Mouse (Mus musculus): Measurements from ENCODE around the gene Gm20662. TPM values are rescaled to one million over a fixed set of nuclear protein-coding genes. Genes with fewer than 3 reads are reported as not detected.

The Gm20662 gene
- polyA plus RNA-seq, 1 experiment from 2014 or later = 0.59 TPM

DNA sequence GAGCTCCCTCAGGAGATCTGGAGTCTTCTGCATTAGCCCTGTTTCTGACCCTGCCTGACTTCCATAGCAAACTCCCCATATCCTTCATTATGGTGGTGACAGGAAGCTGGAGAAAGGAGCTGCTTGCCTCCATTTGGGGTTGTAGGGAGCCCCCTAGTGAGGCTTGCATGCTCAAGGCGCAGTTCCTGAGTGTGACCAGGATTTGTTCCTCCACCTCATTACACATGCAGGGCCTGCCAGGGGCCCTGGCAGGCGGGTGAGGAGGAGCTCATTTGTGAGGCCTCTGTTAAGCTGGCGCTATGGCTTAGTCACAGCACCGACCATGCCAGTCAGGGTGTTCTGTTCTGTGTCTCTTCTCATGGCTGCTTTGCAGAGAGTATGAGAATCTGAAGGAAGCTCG is 34.3 kb upstream of the Gm20662 start:
- Histone ChIP-seq H3K4me2 (peak overlapping the region; percentile 37), H3K27ac (replicated peaks) (peak overlapping the region; percentile 70), H3K9ac (replicated peaks) (no peak overlapping the region), H3K36me3 (peaks cover 5% of the 10 kb centered on the region; the same call in 1 of the 2 replicates), H3K9me3 (replicated peaks) (no peaks in the 10 kb centered on the region), H3K27me3 (replicated peaks) (no peaks in the 10 kb centered on the region), H3K4me1 (peaks cover 17% of the 10 kb centered on the region), H3K4me3 (replicated peaks) (no peak overlapping the region)
- 54% methylated on average over 5 of the region's 5 CpGs for WGBS
- peak; percentile 60 for ATAC-seq (ENCODE audit: low FRiP score)

DNA sequence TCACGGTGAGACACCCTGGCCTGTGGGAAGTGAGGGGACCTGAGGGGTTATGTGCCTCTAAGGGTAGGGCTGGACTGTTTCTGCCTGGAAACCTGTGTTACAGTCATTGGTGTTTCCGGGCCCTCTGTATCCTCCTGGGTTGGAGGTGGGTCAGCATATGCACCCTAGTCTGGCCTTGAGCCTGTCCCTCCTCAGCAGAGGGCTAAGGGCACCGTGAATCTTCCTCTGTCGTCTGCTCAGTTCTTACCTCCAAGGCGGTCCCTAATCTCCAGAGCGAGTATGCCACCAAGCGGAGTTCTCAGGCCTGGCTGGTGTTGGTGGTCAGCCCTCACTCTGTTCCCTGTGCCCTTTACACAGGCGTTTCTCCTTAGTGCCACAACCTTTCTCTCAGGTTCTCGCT is 33.2 kb upstream of the Gm20662 start:
- peaks cover 2% of the 10 kb centered on the region; the same call in 1 of the 2 replicates for H3K36me3 ChIP-seq
- no peak overlapping the region for H3K9ac ChIP-seq (replicated peaks)
- no peak overlapping the region for H3K4me3 ChIP-seq (replicated peaks)
- no peak overlapping the region for H3K27ac ChIP-seq (replicated peaks)
- ATAC-seq (ENCODE audit: low FRiP score) = no peak
- H3K27me3 ChIP-seq (replicated peaks) = no peaks in the 10 kb centered on the region
- no peaks in the 10 kb centered on the region for H3K9me3 ChIP-seq (replicated peaks)
- WGBS = 92% methylated on average over 9 of the region's 9 CpGs
- H3K4me2 ChIP-seq = no peak overlapping the region
- H3K4me1 ChIP-seq = peaks cover 17% of the 10 kb centered on the region

DNA sequence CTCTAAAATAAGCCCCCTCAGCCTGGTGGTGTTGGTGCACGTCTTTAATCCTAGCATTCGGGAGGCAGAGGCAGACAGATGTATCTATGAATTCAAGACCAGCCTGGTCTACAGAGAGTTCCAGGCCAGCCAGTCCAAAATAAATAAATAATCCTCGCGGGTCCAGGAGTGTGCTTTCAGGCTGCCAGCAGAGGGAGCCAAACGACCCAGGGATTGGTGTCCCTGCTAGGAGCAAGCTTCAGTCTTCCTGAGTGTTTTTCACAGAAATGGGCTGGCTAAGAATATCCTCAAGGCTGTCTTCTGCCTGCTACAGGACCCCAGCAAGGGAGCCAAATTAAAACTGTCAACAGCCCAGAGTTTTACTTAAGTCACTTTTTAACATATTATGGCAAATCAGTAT is 32.4 kb upstream of the Gm20662 start:
- Histone ChIP-seq H3K27ac (replicated peaks) (no peak overlapping the region), H3K4me2 (no peak overlapping the region), H3K4me1 (peaks cover 17% of the 10 kb centered on the region), H3K9ac (replicated peaks) (no peak overlapping the region), H3K4me3 (replicated peaks) (no peak overlapping the region), H3K27me3 (replicated peaks) (no peaks in the 10 kb centered on the region), H3K36me3 (peaks cover 2% of the 10 kb centered on the region; the same call in 1 of the 2 replicates), H3K9me3 (replicated peaks) (no peaks in the 10 kb centered on the region)
- 29% methylated on average over 5 of the region's 5 CpGs for WGBS
- peak; percentile 67; the same call in 1 of the 2 replicates for ATAC-seq (ENCODE audit: low FRiP score)

DNA sequence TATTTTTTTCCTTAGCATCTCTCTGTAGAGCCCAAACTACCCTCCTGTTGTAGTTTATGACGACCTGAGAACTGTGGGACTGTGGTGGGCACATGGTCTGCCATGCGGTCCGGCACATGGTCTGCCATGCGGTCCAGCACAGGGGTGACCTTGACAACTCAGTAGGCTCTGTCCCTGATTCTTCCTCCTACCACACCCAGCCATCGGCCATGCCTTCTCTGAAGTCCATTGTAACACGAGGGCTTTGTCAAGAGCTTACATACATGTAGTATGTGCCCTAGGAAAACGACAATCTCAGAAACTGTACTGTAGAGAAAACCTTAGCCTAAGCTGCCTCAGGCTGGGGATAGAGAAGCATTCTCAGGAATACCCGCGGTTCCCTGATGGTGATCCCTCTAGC is 31.5 kb upstream of the Gm20662 start:
- Histone ChIP-seq H3K36me3 (no peaks in the 10 kb centered on the region), H3K4me2 (no peak overlapping the region), H3K27me3 (replicated peaks) (no peaks in the 10 kb centered on the region), H3K9me3 (replicated peaks) (no peaks in the 10 kb centered on the region), H3K4me1 (peaks cover 17% of the 10 kb centered on the region), H3K4me3 (replicated peaks) (no peak overlapping the region), H3K27ac (replicated peaks) (no peak overlapping the region), H3K9ac (replicated peaks) (no peak overlapping the region)
- no peak for ATAC-seq (ENCODE audit: low FRiP score)
- 95% methylated on average over 9 of the region's 9 CpGs for WGBS

DNA sequence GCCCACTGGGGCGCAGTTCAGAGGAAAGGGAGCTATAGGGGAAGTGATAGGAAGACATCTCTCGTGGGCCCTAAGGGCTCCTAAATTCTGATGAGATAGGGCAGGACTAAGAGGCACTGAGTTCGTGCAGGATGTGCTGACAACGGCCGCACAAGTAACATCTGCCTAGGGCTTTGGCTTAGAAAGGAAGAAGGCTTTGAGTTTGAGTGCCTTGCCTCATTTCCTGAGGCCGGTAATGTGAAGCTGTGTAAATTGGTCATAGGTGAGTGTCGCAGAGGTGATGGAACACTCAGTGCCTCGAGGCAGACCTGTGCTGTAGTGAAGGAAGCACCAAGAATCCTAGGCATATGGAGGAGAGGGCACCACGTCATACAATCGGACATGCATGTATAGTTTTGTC is 29.5 kb upstream of the Gm20662 start:
- no peak for ATAC-seq (ENCODE audit: low FRiP score)
- H3K4me2 ChIP-seq = no peak overlapping the region
- no peak overlapping the region for H3K4me3 ChIP-seq (replicated peaks)
- H3K36me3 ChIP-seq = no peaks in the 10 kb centered on the region
- H3K27me3 ChIP-seq (replicated peaks) = no peaks in the 10 kb centered on the region
- no peak overlapping the region for H3K9ac ChIP-seq (replicated peaks)
- WGBS = 91% methylated on average over 10 of the region's 10 CpGs
- H3K4me1 ChIP-seq = peaks cover 7% of the 10 kb centered on the region
- no peak overlapping the region for H3K27ac ChIP-seq (replicated peaks)
- no peaks in the 10 kb centered on the region for H3K9me3 ChIP-seq (replicated peaks)

DNA sequence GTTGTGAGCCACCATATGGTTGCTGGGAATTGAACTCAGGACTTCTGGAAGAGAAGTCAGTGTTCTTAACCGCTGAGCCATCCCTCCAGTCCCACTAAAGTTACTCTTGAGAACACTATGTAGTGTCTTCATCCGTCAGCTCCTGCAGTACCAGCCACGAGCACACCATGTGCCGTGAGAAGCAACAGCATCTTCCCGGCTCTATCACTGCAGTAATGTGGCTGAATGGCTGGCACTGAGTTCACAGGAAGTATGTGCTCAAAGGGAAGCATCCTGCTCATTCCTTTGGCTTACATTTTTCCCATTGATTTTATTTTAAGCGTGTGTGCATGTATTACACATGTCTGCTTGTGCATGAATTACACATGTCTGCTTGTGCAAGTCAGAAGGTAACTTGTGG is 28.7 kb upstream of the Gm20662 start:
- Histone ChIP-seq H3K27ac (replicated peaks) (no peak overlapping the region), H3K9ac (replicated peaks) (no peak overlapping the region)
- no peak for ATAC-seq (ENCODE audit: low FRiP score)

DNA sequence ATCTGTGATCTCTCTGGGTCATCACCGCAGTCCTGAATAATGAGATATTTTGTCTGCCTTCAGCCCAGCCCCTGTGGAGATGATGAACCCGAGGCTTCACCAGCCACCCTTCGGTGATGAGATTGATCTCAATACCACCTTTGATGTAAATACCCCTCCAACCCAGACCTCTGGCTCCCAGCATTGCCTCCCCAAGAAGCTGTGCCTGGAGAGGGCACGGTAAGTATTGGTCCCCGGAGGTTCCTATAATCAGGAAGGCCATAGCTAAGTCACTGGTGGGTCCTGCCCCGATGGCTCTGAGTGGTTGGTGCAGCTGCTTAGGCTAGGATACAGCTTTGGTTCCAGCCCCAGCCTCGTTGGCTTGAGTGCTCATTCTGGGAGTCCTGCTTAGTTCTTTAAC is 27.6 kb upstream of the Gm20662 start:
- H3K4me3 ChIP-seq (replicated peaks) = no peak overlapping the region
- no peaks in the 10 kb centered on the region for H3K9me3 ChIP-seq (replicated peaks)
- H3K4me1 ChIP-seq = no peaks in the 10 kb centered on the region
- no peak overlapping the region for H3K27ac ChIP-seq (replicated peaks)
- H3K36me3 ChIP-seq = no peaks in the 10 kb centered on the region
- no peaks in the 10 kb centered on the region for H3K27me3 ChIP-seq (replicated peaks)
- ATAC-seq (ENCODE audit: low FRiP score) = no peak
- WGBS = 94% methylated on average over 7 of the region's 7 CpGs
- no peak overlapping the region for H3K9ac ChIP-seq (replicated peaks)
- H3K4me2 ChIP-seq = no peak overlapping the region

More for the DNA sequence above, 28.7 kb upstream of the Gm20662 start:
- 89% methylated on average over 6 of the region's 6 CpGs for WGBS
- H3K27me3 ChIP-seq (replicated peaks) = no peaks in the 10 kb centered on the region
- no peaks in the 10 kb centered on the region for H3K9me3 ChIP-seq (replicated peaks)
- H3K4me3 ChIP-seq (replicated peaks) = no peak overlapping the region
- no peaks in the 10 kb centered on the region for H3K36me3 ChIP-seq
- H3K4me1 ChIP-seq = no peaks in the 10 kb centered on the region
- no peak overlapping the region for H3K4me2 ChIP-seq

DNA sequence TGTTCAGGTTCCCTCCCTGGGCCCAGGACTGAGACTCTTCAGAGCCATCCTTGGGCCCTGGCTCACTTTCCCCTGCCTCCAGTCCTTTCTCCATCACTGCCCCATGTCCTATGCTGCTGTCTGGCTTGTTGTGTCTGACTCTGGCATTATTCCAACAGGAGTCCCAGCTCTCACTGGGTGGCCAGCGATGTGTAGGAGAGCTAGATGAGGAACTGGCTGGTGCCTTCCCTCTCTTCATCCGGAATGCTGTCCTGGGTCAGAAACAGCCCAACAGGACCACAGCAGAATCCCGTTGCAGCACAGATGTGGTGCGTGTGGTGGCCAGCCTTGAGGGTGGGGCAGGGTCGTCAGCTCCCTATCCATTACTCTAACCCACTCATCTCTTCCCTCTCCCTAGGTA is 25.8 kb upstream of the Gm20662 start:
- Histone ChIP-seq H3K36me3 (no peaks in the 10 kb centered on the region), H3K4me1 (no peaks in the 10 kb centered on the region), H3K4me3 (replicated peaks) (no peak overlapping the region), H3K27ac (replicated peaks) (no peak overlapping the region), H3K27me3 (replicated peaks) (no peaks in the 10 kb centered on the region), H3K4me2 (no peak overlapping the region), H3K9ac (replicated peaks) (no peak overlapping the region), H3K9me3 (replicated peaks) (no peaks in the 10 kb centered on the region)
- WGBS = 89% methylated on average over 5 of the region's 5 CpGs
- no peak for ATAC-seq (ENCODE audit: low FRiP score)

DNA sequence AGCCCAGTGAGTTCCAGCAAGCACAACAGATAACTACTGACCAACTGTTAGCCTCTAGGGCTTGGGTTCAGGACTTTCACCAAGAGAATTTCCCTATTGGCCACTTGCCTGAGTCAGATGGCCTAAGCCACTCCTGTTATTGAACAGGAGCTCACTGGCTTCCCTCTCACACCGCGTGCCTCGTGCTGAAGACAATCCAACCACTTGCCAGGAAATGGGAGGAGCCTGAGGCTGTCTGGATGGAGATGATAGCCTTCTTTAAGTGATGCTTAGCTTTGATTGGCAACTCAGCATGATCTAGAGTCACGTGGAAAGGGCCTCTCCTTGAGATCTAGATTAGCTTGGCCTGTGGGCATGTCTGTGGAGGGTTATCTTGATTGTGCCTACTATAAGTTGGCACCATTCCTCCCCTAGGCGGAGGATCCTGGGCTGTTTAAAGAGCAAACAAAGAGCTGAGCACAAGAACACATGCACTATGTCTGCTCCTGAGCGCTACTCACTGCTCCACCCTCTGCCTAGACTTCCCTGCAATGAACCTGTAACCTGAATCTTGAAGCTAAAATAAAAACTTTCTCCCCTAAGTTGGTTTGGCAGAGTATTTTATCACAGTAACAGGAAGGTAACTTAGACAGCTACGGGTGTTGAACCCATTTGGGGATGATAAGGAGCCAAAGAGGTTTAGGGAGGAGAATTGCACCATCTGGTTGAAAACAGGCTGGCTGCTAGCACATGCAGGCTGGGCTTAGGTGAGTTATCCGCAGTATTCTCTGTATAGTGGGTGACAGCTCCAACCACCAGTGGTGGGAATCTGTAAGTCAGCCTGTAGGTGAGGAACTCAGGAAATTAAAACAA is 24.2 kb upstream of the Gm20662 start:
- Histone ChIP-seq H3K4me3 (replicated peaks) (no peak overlapping the region), H3K4me2 (no peak overlapping the region), H3K27ac (replicated peaks) (no peak overlapping the region), H3K9me3 (replicated peaks) (no peaks in the 10 kb centered on the region), H3K36me3 (no peaks in the 10 kb centered on the region), H3K27me3 (replicated peaks) (no peaks in the 10 kb centered on the region), H3K4me1 (no peaks in the 10 kb centered on the region), H3K9ac (replicated peaks) (no peak overlapping the region)
- WGBS = 80% methylated on average over 8 of the region's 8 CpGs
- no peak for ATAC-seq (ENCODE audit: low FRiP score)

DNA sequence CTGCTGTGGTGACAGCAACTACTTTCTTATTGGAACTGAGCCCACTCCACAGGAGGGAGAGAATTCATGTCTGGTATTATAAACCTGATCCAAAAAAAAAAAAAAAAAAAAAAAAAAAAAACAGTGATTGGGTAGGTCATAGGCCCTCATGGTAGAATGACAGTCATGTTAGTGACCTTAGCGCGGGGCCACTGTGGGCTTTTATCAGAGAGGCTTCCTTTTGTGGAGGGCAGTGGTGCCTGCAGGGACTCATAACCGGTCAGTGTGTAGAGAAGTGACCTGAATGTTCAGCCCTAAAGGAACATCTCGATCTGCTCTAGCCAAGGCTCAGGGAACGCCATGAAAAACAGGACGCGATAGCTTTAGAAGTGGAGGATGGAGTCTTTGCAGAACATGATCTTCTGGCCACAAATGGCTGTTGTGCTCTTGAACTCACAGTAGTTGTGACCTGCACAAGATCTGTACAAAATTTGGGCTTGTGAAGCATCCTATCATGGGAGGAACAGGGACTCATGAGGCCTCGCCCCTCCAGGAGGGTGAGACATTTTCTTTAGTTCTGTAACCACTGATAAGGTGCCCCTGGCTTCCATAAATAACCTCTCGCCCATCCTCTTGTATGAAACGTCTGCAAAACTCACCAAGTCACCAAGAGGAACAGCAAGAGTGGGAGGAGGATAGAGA is 21.5 kb upstream of the Gm20662 start:
- no peak overlapping the region for H3K4me2 ChIP-seq
- H3K4me1 ChIP-seq = no peaks in the 10 kb centered on the region
- H3K27me3 ChIP-seq (replicated peaks) = no peaks in the 10 kb centered on the region
- WGBS = 85% methylated on average over 10 of the region's 10 CpGs
- ATAC-seq (ENCODE audit: low FRiP score) = no peak
- H3K9me3 ChIP-seq (replicated peaks) = no peaks in the 10 kb centered on the region
- no peak overlapping the region for H3K4me3 ChIP-seq (replicated peaks)
- H3K36me3 ChIP-seq = no peaks in the 10 kb centered on the region
- H3K9ac ChIP-seq (replicated peaks) = no peak overlapping the region
- H3K27ac ChIP-seq (replicated peaks) = no peak overlapping the region

DNA sequence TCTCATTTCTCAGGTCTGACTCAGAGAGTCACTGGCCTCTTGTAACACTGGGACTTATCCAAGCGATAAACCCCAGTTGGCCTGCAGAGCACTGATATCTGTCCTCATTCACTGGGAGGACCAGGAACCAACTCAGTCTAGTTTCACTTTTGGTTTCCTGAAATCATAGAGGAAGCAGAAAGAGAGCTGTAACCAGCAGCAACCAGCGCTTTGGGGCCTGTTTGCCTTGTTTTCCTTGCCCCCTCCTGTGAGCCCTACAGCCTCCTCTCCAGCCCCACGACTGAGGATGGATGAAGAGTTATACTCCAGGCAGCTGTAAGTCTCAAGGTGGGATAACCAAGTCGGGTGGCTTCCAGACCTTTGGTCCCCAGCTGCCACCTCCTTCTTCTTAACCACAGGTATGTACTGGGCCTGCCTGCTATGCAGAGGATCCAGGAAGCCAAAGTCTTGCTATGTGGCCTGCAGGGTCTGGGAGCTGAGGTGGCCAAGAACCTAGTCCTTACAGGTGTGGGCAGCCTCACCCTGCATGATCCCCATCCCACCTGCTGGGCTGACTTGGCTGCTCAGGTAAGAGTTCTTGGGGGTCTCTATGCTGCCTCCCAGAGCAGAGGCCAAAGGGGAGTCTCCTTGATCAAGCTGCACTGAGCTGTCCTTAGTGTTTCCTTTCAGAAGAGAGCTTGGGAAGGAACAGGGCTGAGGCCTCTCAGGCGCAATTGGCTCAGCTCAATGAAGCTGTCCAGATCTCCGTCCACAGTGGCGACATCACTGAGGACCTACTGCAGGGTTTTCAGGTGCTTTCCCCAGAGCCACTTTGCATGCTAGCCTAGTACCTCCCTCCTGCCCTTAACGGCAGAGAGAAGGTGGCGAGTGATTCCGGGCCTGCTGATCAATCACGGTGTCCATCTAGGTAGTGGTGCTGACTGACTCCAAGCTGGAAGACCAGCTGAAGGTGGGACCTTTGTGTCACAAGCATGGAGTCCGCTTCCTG is 20.5 kb upstream of the Gm20662 start, which contains the start of gene Uba7:
Uba7 (plus strand) TSS at position 107 of the 988 bp plus-strand sequence.
- Histone ChIP-seq H3K27me3 (replicated peaks) (no peaks in the 10 kb centered on the region), H3K9ac (replicated peaks) (no peak within 1 kb of the TSS), H3K4me3 (replicated peaks) (no peak within 1 kb of the TSS), H3K27ac (replicated peaks) (no peak within 1 kb of the TSS), H3K4me1 (no peaks in the 10 kb centered on the region), H3K4me2 (no peak within 1 kb of the TSS; the same call in 1 of the 2 replicates), H3K36me3 (no peaks in the 10 kb centered on the region), H3K9me3 (replicated peaks) (no peaks in the 10 kb centered on the region)
- ATAC-seq (ENCODE audit: low FRiP score) = no peak
- 76% methylated on average over 12 of the region's 12 CpGs for WGBS
